Mouse (Mus musculus) layer of hippocampus, adult 8-10 months (tissue): Measurements from ENCODE around the gene Prkag1. TPM values are rescaled to one million over a fixed set of nuclear protein-coding genes. Genes with fewer than 3 reads are reported as not detected.

ENCODE experiments used
- DNase-seq, 2 experiments: peaks; one replicate each; pipeline ENCODE4 v3.0.0; 2022; ENCODE audit warnings: low spot score in 2 of 2
- total RNA-seq, 4 experiments: library from RNA; stranded (reverse); gene quantifications; 2 replicates each; pipeline ENCODE4 v1.2.4; 2022

Prkag1 gene
- total RNA-seq, 4 experiments from 2014 or later, result 49.0 to 55.2 (median 50.2) TPM

DNA sequence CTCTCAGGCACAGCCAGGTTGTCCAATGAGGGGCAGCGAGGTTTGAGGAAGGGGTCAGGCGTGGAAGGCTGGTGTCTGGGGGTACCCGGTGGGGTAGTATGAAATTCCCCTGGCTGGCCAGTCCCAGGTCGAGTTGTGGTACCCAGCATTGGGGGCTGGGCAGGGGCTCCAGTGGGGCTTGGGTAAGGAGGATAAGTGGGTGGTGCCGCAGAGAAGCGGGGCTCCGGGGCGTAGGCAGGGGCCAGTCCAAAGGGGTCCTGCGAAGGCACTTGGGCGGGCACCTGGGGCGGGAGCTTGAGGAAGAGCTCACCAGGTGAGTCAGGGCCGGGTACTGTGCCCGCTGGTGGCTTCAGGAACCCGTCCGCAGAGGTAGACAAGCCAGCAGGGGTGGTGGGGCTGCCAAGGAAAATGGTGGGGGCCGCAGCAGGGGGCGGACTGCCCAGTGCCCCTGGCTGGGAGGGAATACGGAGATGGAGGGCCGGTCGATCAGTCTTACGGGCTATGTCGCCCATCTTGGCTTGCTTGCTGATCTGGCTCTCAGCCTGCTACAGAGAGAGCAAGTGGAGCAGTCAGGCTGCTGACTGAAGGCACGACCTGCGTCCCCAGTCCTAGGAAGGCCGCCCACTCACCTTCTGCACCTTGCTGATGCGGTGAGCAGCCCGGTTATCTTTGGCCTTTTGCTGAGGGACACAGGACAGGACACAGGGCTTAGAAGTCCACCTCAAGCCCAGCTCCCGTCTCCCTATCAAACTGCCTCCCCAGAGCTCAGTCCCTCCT, 22.0 kb upstream of the Prkag1 start:
- no peak for DNase-seq

GRCm38 (mm10) chr15:98852733-98853132, 21.4 kb upstream of the Prkag1 start:
- DNase-seq, result no peak

- DNase-seq, result no peak
These were observed 20.8 kb upstream of the Prkag1 start for GRCm38 (mm10) chr15:98852071-98852470.

DNA sequence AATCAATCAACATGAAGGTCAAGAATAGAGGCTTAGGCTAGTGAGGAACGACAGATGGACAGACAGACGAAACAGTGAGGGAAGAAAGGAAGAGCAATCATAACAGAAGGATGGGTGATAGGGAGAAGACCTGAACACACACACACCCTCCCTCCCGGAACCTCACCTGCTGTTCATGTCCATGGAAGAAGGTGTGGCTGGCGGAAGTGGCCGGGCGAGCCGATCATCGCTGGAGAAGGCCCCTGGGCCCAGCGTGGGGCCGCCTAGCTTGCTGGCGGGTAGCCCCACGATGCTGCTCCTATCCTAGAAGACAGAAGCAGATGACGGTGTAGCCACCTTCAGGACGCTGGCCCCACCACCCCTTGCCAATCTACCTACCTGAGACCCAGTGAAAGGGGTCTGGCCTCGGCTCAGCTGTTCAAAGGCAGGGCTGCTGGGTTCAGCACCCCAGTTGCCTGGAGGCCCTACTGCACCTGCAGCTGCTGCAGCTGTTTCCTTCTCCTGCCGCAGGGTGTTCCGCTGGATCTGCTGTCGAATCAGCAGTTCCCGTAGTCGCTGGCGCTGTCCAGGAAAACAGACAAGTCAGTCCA, 20.0 kb upstream of the Prkag1 start:
- no peak for DNase-seq

DNA sequence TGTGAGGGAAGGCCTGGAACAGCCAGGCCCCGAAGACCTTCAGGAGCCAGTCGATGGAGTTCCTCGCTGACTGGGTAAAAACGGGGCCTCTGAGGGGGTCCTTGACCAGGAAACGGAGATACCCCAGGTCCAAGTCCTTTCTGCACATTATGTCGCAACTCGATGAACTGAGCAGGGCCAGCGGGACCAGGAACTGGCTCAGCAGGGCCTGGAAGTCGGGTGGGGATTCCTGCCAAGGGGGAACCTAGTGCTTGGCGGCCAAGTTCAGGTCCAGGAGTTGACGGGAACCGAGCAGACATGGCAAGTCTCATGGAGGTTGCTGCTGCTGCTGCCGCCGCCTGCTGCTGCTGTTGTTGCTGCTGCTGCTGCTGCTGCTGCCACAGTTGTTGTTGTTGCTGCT, 19.3 kb upstream of the Prkag1 start:
- no peak for DNase-seq

DNA sequence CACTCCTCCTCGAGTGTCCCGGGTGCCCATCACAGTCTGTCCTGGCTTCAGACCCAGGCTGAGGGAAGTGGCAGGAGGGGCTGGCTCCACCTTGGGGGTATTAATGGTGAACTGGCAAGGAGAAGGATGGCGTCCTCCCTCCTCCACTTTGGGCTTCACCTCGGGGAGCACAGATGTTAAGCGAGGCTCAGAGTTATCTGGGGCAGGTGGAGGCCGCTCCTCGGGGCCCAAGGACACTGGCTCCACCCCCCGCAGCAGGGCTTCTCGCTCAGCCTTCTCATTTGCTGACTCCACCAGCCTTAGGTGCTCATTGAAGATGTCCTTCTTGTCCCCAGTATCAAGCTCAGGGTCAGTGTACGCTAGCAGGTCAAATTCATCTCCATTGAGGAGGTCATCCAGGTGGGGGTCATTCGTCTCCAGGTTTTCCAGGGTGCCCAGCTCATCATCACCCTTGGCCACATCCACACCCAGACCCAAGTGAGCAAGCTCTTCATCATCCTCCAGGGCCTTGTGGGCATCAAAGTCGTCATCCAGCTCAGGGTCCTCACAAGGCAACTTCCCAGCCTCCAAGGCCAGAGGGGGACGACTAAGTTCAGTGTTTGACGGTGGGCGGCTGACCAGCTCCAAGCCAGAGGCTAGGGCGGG, 18.8 kb upstream of the Prkag1 start:
- DNase-seq, result no peak

DNA sequence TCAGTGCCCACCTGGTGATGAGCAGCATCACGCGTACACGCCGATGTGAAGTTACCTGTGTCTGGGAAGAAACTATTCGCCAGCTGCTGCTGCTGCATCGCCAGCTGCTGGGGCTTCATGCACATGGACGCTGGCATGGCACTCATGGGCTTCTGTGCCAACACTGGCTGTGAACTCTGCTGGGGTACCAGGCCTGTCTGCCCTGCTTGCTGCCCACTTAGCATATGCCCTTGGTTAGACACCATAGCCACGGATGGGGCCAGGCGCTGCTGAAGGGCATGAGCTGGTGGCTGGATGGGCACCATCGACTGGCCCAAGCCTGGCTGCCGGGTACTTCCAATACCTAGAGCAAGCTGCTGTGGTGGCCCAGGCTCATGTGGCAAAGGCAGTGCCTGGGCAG, 17.8 kb upstream of the Prkag1 start:
- DNase-seq, result no peak

DNA sequence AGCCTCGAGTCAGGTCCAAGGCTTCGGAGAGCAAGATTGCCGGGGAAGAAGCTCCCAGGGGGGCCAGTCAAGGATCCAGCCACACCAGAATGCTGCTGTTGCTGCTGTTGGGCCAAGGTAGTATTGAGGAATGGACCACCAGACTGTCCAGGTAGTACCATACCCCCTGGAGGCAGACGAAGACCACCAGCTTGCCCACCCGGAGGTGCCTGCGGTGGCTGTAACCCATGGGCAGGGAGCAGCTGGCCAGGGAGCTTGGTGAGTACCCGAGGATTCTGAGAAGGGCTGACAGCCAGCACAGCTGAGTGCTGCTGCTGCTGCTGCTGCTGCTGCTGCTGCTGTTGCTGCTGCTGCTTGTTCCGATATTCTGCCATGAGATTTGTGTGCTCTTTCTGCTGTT, 14.8 kb upstream of the Prkag1 start:
- no peak for DNase-seq

DNA sequence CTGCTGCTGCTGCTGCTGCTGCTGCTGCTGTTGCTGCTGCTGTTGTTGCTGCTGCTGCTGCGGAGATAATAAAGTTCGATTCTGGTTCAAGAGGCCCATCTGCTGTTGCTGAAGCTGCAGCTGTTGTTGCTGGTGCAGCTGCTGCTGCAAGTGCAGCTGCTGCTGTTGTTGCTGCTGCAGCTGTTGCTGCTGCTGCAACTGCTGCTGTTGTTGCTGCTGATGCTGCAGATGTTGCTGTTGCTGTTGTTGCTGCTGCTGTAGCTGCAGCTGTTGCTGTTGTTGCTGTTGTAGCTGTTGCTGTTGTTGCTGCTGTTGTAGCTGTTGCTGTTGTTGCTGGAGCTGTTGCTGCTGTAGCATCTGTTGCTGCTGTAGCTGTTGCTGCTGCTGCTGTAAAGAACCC, 13.8 kb upstream of the Prkag1 start:
- no peak for DNase-seq

GRCm38 (mm10) chr15:98843595-98844223, 12.4 kb upstream of the Prkag1 start:
- no peak for DNase-seq

DNA sequence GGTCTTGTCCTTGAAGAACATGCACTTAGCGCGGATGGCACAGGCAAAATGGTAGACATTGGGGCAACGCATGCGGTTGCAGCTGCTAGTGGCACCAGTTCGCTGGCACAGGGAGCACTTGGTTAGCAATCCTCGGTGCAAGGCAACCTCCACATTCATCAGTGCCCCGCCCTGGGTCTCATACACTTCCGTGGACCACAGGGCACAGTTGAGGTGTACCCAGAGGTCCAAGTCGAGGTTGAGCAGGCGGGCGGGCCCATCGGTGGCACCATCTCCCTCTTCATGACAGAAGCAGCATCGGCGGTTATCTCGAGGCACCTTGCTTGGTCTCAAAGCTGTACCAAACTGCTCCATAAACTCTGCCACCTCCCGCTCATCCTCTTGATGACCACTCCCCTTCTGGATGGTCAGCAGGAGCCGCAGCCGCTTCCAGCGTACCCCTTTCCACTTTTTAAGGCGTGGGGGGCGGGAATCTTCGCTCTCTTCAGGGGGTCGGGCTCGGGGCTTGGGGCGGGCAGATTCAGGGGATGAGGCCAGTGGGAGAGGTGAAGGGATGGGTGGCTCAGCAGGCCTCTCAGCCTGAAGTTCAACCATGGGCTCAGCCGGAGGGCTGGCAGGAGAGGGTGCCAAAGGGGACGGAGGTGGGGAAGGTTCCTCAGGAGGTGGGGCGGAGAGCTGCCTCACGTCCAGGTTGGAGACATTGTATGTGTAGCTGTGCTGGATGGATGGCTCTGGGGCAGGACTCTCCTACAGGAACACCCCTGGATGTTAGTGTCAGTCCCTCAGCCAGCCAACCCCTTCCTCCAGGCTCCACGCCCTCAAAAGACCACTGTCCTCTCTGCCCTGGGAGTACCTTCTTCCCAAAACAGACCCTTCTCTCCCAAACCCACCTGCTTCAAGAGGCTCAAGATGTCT, 8.6 kb upstream of the Prkag1 start:
- DNase-seq, result no peak

GRCm38 (mm10) chr15:98839161-98839560, 7.8 kb upstream of the Prkag1 start:
- no peak for DNase-seq

GRCm38 (mm10) chr15:98837743-98838103, 6.4 kb upstream of the Prkag1 start:
- DNase-seq, result no peak

DNA sequence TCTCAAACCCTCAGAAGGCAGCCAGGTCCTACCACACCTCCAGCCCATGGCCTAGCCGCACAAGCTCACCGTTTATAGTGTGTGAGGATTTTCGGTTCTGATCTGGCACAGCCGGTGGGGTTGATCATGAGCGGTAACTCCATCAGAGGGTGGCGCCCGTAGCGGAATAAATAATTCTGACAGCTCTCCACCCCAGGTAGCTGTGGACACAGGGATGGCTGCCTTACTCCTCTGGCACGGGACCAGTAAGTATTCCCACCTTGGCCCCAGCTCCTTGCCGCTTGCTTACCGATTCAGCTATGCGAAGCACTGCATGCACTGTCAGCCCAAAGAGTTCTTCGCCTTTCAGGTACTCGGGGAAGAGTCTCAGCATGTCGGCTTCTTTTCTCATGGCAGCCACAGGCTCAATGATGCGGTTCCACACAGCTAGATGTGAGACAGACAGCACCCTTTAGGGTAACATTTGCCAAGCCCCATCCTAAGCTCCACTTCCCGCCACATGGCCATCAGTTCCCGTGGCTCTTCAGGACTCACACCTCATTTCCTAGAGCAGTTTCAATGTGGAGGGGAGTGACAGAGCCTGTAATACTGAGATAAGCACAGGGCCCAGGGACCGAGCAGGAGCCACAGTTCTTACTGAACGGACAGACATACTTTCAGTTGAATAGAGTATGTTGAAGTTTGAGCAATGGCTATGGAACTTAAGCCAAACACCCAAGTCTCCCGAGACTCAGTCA, 5.9 kb upstream of the Prkag1 start:
- DNase-seq, result no peak

DNA sequence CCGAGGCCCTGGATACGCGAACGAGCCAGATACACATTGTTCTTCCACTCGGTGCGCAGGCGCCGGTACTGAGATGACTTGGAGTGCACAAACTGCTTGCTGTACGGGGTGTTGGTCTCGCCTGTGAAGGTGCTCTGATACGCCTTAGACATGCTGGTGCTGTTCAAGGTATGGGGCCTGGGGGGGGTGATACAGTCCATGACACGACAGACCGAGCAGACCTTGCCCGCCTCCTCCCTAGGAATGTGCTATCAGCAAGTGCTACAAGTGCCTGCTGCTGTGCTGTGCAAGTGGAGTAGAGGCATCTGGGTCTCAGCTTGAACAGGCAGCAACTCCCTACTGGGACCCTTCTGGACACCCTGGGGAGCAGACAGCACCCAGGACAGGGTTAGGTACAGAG, 4.0 kb upstream of the Prkag1 start:
- no peak for DNase-seq

GRCm38 (mm10) chr15:98834059-98834458, 2.7 kb upstream of the Prkag1 start:
- DNase-seq, result no peak

DNA sequence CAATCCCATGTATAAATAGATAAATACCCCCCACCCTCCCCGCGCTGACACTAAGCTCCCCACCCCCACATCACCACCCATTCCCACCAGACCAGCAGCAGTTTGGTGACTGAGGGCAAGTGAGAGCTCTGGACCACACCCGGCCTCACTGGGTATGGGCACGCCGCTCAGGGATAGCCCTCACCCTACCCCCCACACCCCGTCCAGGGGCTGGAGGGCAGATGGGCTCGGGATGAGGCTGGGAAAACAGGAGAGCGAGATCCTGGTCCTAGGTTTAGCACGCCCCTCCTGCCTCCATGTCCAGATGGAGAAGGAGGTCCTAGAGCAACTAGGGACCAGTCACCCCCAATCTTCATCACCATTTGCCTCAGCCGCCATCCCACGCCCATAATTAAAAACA, 2.0 kb upstream of the Prkag1 start:
- DNase-seq, result no peak

- DNase-seq, result no peak
These were observed 1.1 kb upstream of the Prkag1 start for GRCm38 (mm10) chr15:98832161-98833058.

DNA sequence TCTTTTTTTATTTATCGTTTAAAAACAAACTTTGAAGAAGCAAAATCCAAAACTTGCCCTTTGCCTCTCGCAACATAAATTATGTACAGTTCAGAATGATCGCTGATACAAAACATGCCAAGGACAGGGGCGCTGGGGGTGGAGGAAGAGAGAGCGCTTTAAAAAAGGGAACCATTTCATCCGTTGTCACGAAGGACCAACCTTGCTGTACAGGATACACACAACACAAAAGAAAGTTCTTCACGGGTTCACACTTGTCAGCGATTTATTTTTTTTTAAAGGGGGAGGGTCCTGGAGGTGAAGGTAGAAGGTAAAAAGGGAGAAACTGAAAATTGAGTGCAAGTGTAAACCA, 339 bp upstream of the Prkag1 start:
- DNase-seq, result no peak

DNA sequence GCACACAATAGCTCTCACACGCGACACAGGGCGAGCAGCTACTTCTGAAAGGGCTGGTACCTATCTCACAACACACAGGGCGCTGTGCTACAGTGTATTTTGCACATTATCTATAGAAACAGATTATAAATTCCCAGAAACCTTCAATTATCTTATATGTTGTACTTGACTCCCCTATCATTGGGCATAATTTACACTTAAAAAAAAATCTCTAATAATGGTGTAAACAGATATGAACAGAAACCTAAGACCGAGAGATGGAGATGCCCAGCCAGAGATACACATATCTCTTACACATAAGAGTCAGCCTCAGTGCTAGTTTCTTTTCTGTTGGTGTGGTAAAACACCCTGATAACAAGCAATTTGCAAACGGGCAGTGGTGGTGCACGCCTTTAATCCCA, 3.7 kb downstream of the Prkag1 start:
- DNase-seq, result no peak
